Mouse (Mus musculus) liver, embryonic 15.5 days (tissue): ENCODE measurements around the gene Gm13285. TPM values are rescaled to one million over a fixed set of nuclear protein-coding genes. Genes with fewer than 3 reads are reported as not detected.
"Not testable (repeated sequence)": the region's sequence is repeated elsewhere in the genome, so short reads cannot be mapped to it uniquely, and the experiment has no call there.

ENCODE experiments used
- ATAC-seq: fragments of 200-750 bp; cut with Nextera tagmentation; 2 replicates; pipeline ENCODE4 v1.8.0; 2017; ENCODE audit warnings: moderate number of reproducible peaks, mild to moderate bottlenecking, moderate library complexity; ENCODE audit not compliant: insufficient read depth
- H3K27ac ChIP-seq: fragments of 300-500 bp; sonication (generic); replicated peaks from 2 replicates; pipeline ENCODE4 v1.5.1; 2015; ENCODE audit warnings: mild to moderate bottlenecking, inconsistent platforms
- H3K27me3 ChIP-seq: fragments of 300-500 bp; sonication (generic); 2 replicates; pipeline ENCODE4 v1.6.1; 2015; ENCODE audit warnings: mild to moderate bottlenecking, inconsistent platforms
- H3K36me3 ChIP-seq: fragments of 300-500 bp; sonication (generic); replicated peaks from 2 replicates; pipeline ENCODE4 v1.6.1; 2015; ENCODE audit warnings: moderate library complexity, mild to moderate bottlenecking, inconsistent platforms
- H3K4me1 ChIP-seq: fragments of 300-500 bp; sonication (generic); replicated peaks from 2 replicates; pipeline ENCODE4 v1.6.1; 2015; ENCODE audit warnings: inconsistent platforms
- H3K4me2 ChIP-seq: fragments of 300-500 bp; sonication (generic); 2 replicates; pipeline ENCODE4 v1.6.1; 2015; ENCODE audit warnings: moderate library complexity, mild to moderate bottlenecking, inconsistent platforms
- H3K4me3 ChIP-seq: fragments of 300-500 bp; sonication (generic); replicated peaks from 2 replicates; pipeline ENCODE4 v1.5.1; 2015; ENCODE audit warnings: mild to moderate bottlenecking, inconsistent platforms
- H3K9ac ChIP-seq: fragments of 300-500 bp; sonication (generic); 2 replicates; pipeline ENCODE4 v1.6.1; 2015; ENCODE audit warnings: moderate library complexity, mild to moderate bottlenecking, inconsistent platforms
- H3K9me3 ChIP-seq: fragments of 300-500 bp; sonication (generic); replicated peaks from 2 replicates; pipeline ENCODE4 v1.6.1; 2016; ENCODE audit warnings: inconsistent platforms
- WGBS: fragments of 180-500 bp; shearing (Covaris S2); methylation state at CpG from one replicate; pipeline ENCODE4 v1.1.7; 2015; ENCODE audit warnings: mixed read lengths; ENCODE audit not compliant: insufficient replicate concordance; 5-methylcytosine and 5-hydroxymethylcytosine counted together
- polyA plus RNA-seq: library from polyadenylated mRNA; unstranded; fragments of >200 nt; fragmentation: Nextera tagmentation; extraction: Ambion mirVana; gene quantifications from 2 replicates; pipeline ENCODE4 v1.2.1, GENCODE M21; 2015

Gm13285 gene
- polyA plus RNA-seq, 1 experiment from 2014 or later = 0.20 TPM

- H3K36me3 ChIP-seq, H3K9me3 ChIP-seq, H3K9ac ChIP-seq, H3K27me3 ChIP-seq, ATAC-seq, H3K27ac ChIP-seq, H3K4me1 ChIP-seq, H3K4me3 ChIP-seq: not testable (repeated sequence)
- no CpG with 5 or more reads among the region's 29 CpGs for WGBS
- H3K4me2 ChIP-seq = peak within 1 kb of the TSS; percentile 40; the same call in 1 of the 2 replicates
Observed at GRCm38 (mm10) chr4:88802954-88803353, 3.5 kb downstream of the Gm13285 start, which contains the start of gene Gm13287. Gm13287 (plus strand) TSS chr4:88803254.

GRCm38 (mm10) chr4:88805231-88805630 is 5.8 kb downstream of the Gm13285 start, which contains the start of gene Gm13288:
Gm13288 (plus strand) TSS chr4:88805531.
- H3K4me1 ChIP-seq, ATAC-seq, H3K9ac ChIP-seq, H3K27me3 ChIP-seq, H3K36me3 ChIP-seq, H3K9me3 ChIP-seq, H3K27ac ChIP-seq: not testable (repeated sequence)
- no CpG with 5 or more reads among the region's 8 CpGs for WGBS
- Histone ChIP-seq H3K4me3 (0 out of 2 replicates have a peak within 1 kb of the TSS, but pooled peaks have one; percentile 24), H3K4me2 (peak within 1 kb of the TSS; percentile 49)

GRCm38 (mm10) chr4:88805761-88806160 is 6.3 kb downstream of the Gm13285 start:
- H3K27ac ChIP-seq, H3K4me1 ChIP-seq, H3K9ac ChIP-seq, H3K36me3 ChIP-seq, H3K9me3 ChIP-seq, ATAC-seq, H3K27me3 ChIP-seq: not testable (repeated sequence)
- 0% methylated on average over 9 of the region's 34 CpGs for WGBS
- Histone ChIP-seq H3K4me3 (0 out of 2 replicates have a peak overlapping the region, but pooled peaks have one; percentile 24), H3K4me2 (peak overlapping the region; percentile 49)

- no peak within 1 kb of the TSS for H3K27ac ChIP-seq
- no peak within 1 kb of the TSS for H3K9ac ChIP-seq
- H3K27me3 ChIP-seq = no peaks in the 10 kb centered on the region; the same call in 1 of the 2 replicates
- ATAC-seq = no peak
- H3K36me3 ChIP-seq = no peaks in the 10 kb centered on the region
- no peak within 1 kb of the TSS for H3K4me2 ChIP-seq
- no peak within 1 kb of the TSS for H3K4me3 ChIP-seq
- H3K4me1 ChIP-seq = no peaks in the 10 kb centered on the region
- no peaks in the 10 kb centered on the region for H3K9me3 ChIP-seq
- WGBS = 35% methylated on average over 3 of the region's 3 CpGs
Observed at GRCm38 (mm10) chr4:88815928-88816327, 16.5 kb downstream of the Gm13285 start, which contains the start of gene Ifna7. Ifna7 (plus strand) TSS chr4:88816228.

GRCm38 (mm10) chr4:88819659-88820058 is 20.2 kb downstream of the Gm13285 start, which contains the start of gene Ifna11:
Ifna11 (plus strand) TSS chr4:88819959.
- Histone ChIP-seq H3K4me3 (no peak within 1 kb of the TSS), H3K36me3 (no peaks in the 10 kb centered on the region), H3K9ac (no peak within 1 kb of the TSS), H3K27me3 (no peaks in the 10 kb centered on the region; the same call in 1 of the 2 replicates), H3K4me1 (no peaks in the 10 kb centered on the region), H3K4me2 (no peak within 1 kb of the TSS), H3K9me3 (no peaks in the 10 kb centered on the region), H3K27ac (no peak within 1 kb of the TSS)
- no peak for ATAC-seq
- 64% methylated on average over 1 of the region's 1 CpGs for WGBS

GRCm38 (mm10) chr4:88822995-88823394 is 23.5 kb downstream of the Gm13285 start:
- H3K9me3 ChIP-seq = no peaks in the 10 kb centered on the region
- H3K4me3 ChIP-seq = no peak overlapping the region
- WGBS = 19% methylated on average over 4 of the region's 4 CpGs
- H3K27me3 ChIP-seq = no peaks in the 10 kb centered on the region
- H3K9ac ChIP-seq = no peak overlapping the region
- no peaks in the 10 kb centered on the region for H3K4me1 ChIP-seq
- ATAC-seq = no peak
- H3K4me2 ChIP-seq = no peak overlapping the region
- H3K27ac ChIP-seq = no peak overlapping the region
- H3K36me3 ChIP-seq = no peaks in the 10 kb centered on the region

- not testable (repeated sequence) for H3K9me3 ChIP-seq, H3K4me2 ChIP-seq, H3K36me3 ChIP-seq, H3K27me3 ChIP-seq, H3K27ac ChIP-seq, H3K4me1 ChIP-seq, H3K4me3 ChIP-seq, H3K9ac ChIP-seq, ATAC-seq
Observed at GRCm38 (mm10) chr4:88827116-88827515, 27.7 kb downstream of the Gm13285 start, which contains the start of gene Ifna6. Ifna6 (plus strand) TSS chr4:88827416.

- H3K4me1 ChIP-seq = no peaks in the 10 kb centered on the region
- no peak overlapping the region for H3K27ac ChIP-seq
- no peak for ATAC-seq
- H3K36me3 ChIP-seq = no peaks in the 10 kb centered on the region
- no peaks in the 10 kb centered on the region for H3K9me3 ChIP-seq
- WGBS = 11% methylated on average over 4 of the region's 4 CpGs
- no peak overlapping the region for H3K4me3 ChIP-seq
- no peak overlapping the region for H3K9ac ChIP-seq
- no peaks in the 10 kb centered on the region for H3K27me3 ChIP-seq
- no peak overlapping the region for H3K4me2 ChIP-seq
Observed at GRCm38 (mm10) chr4:88830523-88830922, 31.1 kb downstream of the Gm13285 start.

- H3K4me1 ChIP-seq, H3K9me3 ChIP-seq, H3K27ac ChIP-seq, H3K36me3 ChIP-seq, ATAC-seq, H3K4me2 ChIP-seq, H3K27me3 ChIP-seq, H3K9ac ChIP-seq, H3K4me3 ChIP-seq: not testable (repeated sequence)
- WGBS = 57% methylated on average over 1 of the region's 1 CpGs
Observed at GRCm38 (mm10) chr4:88835225-88835624, 35.8 kb downstream of the Gm13285 start, which contains the start of gene Ifna5. Ifna5 (plus strand) TSS chr4:88835525.

- Histone ChIP-seq H3K9me3 (no peaks in the 10 kb centered on the region), H3K27ac (no peak overlapping the region), H3K36me3 (no peaks in the 10 kb centered on the region), H3K4me2 (no peak overlapping the region), H3K4me1 (no peaks in the 10 kb centered on the region), H3K27me3 (no peaks in the 10 kb centered on the region), H3K9ac (no peak overlapping the region), H3K4me3 (no peak overlapping the region)
- 31% methylated on average over 3 of the region's 3 CpGs for WGBS
- no peak for ATAC-seq
Observed at GRCm38 (mm10) chr4:88838828-88839227, 39.4 kb downstream of the Gm13285 start.

GRCm38 (mm10) chr4:88840058-88840457 is 40.6 kb downstream of the Gm13285 start:
- no peak overlapping the region for H3K9ac ChIP-seq
- H3K36me3 ChIP-seq = no peaks in the 10 kb centered on the region
- no peak overlapping the region for H3K27ac ChIP-seq
- H3K4me3 ChIP-seq = no peak overlapping the region
- no peaks in the 10 kb centered on the region for H3K4me1 ChIP-seq
- H3K9me3 ChIP-seq = no peaks in the 10 kb centered on the region
- H3K4me2 ChIP-seq = no peak overlapping the region
- H3K27me3 ChIP-seq = no peaks in the 10 kb centered on the region
- WGBS = 44% methylated on average over 3 of the region's 3 CpGs
- no peak for ATAC-seq

- Histone ChIP-seq H3K36me3 (no peaks in the 10 kb centered on the region), H3K27me3 (no peaks in the 10 kb centered on the region), H3K9me3 (no peaks in the 10 kb centered on the region), H3K4me3 (no peak within 1 kb of the TSS), H3K4me2 (no peak within 1 kb of the TSS), H3K9ac (no peak within 1 kb of the TSS), H3K27ac (no peak within 1 kb of the TSS), H3K4me1 (no peaks in the 10 kb centered on the region)
- ATAC-seq = no peak
- 25% methylated on average over 2 of the region's 2 CpGs for WGBS
Observed at GRCm38 (mm10) chr4:88841438-88841911, 42.0 kb downstream of the Gm13285 start, which contains the start of gene Ifna4. Ifna4 (plus strand) TSS chr4:88841861.
